Comparison of ENCODE assay signal across 21 mouse cellular contexts in genomic region chr3:66408791-66409190, GRCm38 (mm10).
"Had no signal": no experiment of that assay in that cellular context is flagged by ENCODE, and none has a peak within 500 bp of the region (broad histone marks: within the 10 kb centered on the region; RNA-seq: fewer than 3 reads in every experiment).

No protein-coding gene starts in this region.

- H3K27me3 ChIP-seq: lung, embryonic 15.5 days; neural tube, embryonic 13.5 days had no signal

- ATAC-seq: lung, postnatal 0 days; midbrain, embryonic 13.5 days; midbrain, embryonic 16.5 days had no signal

- H3K9ac ChIP-seq: lung, embryonic 15.5 days; midbrain, embryonic 13.5 days; neural tube, embryonic 13.5 days; neural tube, embryonic 15.5 days had no signal

- H3K4me2 ChIP-seq: lung, embryonic 15.5 days; midbrain, embryonic 11.5 days; midbrain, embryonic 13.5 days; neural tube, embryonic 13.5 days; neural tube, embryonic 15.5 days had no signal

- H3K4me1 ChIP-seq: neural tube, embryonic 13.5 days had no signal

- DNase-seq: lung, adult 2 months; lung, postnatal 14 days; lung, postnatal 36 days; retina, postnatal 1 day; right cerebral cortex, adult 18-20 months; right cerebral cortex, postnatal 25 days; right cerebral cortex, postnatal 4 days; spleen, adult 18-20 months; thymus, adult 18-20 months; thymus, postnatal 14 days; thymus, postnatal 36 days had no signal

- H3K27ac ChIP-seq: lung, embryonic 15.5 days; macrophage; midbrain, embryonic 13.5 days; neural tube, embryonic 13.5 days; neural tube, embryonic 15.5 days had no signal

- H3K36me3 ChIP-seq: lung, embryonic 15.5 days; midbrain, embryonic 13.5 days; neural tube, embryonic 13.5 days; neural tube, embryonic 15.5 days had no signal

- H3K9me3 ChIP-seq: lung, embryonic 15.5 days; megakaryocyte, embryonic 14.5 days; midbrain, embryonic 13.5 days; neural tube, embryonic 13.5 days; neural tube, embryonic 15.5 days had no signal

- H3K4me3 ChIP-seq: lung, embryonic 15.5 days; megakaryocyte, embryonic 14.5 days; midbrain, embryonic 13.5 days; myocyte; neural tube, embryonic 13.5 days; neural tube, embryonic 15.5 days had no signal
